Mouse (Mus musculus) left cerebral cortex, postnatal 14 days (tissue): ENCODE data around the gene Duoxa1. TPM values are rescaled to one million over a fixed set of nuclear protein-coding genes. Genes with fewer than 3 reads are reported as not detected.
"Not testable (repeated sequence)": the region's sequence is repeated elsewhere in the genome, so short reads cannot be mapped to it uniquely, and the experiment has no call there.

Source experiments
- DNase-seq, 2 experiments: peaks; one replicate each; pipeline ENCODE4 v3.0.0; 2021 to 2022; ENCODE audit warnings: low spot score in 2 of 2, mixed read lengths in 1 of 2
- intact Hi-C: fragments of 180-260 bp; cut with DNase I; formaldehyde crosslinking; loops from one replicate; pipeline ENCODE4 v1.15.1; 2025
- long read RNA-seq, 2 experiments: library from polyadenylated mRNA; stranded (forward); transcript quantifications; one replicate each; pipeline ENCODE4 v2.0.0; 2021
- total RNA-seq, 2 experiments: library from RNA; stranded (reverse); gene quantifications; 2 replicates each; pipeline ENCODE4 v1.2.3; 2021

Duoxa1 gene
- total RNA-seq: not detected
- long read RNA-seq, experiment 1: 0 reads
- long read RNA-seq, experiment 2: 0 reads

- intact Hi-C loops: loop anchor here (5.0 kb wide), 1 partner anchor 64 kb away; no protein-coding TSS in a partner anchor
Observed at GRCm38 (mm10) chr2:122313536-122313935, at the start of gene Duoxa1. Gene Duoxa1, minus strand, starts transcription at chr2:122313730.

GRCm38 (mm10) chr2:122362622-122363523 lies 49.3 kb upstream of the Duoxa1 start:
- no peak for DNase-seq
- intact Hi-C loops: no loop called here

More at GRCm38 (mm10) chr2:122313536-122313935, at the start of gene Duoxa1:
- DNase-seq: no peak

GRCm38 (mm10) chr2:122361868-122362621 lies 48.5 kb upstream of the Duoxa1 start:
- DNase-seq: no peak
- intact Hi-C loops: no loop called here

GRCm38 (mm10) chr2:122361181-122361580 lies 47.7 kb upstream of the Duoxa1 start:
- DNase-seq: no peak
- intact Hi-C loops: no loop called here

- no peak for DNase-seq
- intact Hi-C loops: no loop called here
Observed at GRCm38 (mm10) chr2:122360310-122360709, 46.8 kb upstream of the Duoxa1 start.

GRCm38 (mm10) chr2:122356187-122356586 lies 42.7 kb upstream of the Duoxa1 start:
- intact Hi-C loops: no loop called here
- DNase-seq: no peak

- DNase-seq: no peak
- intact Hi-C loops: no loop called here
Observed at GRCm38 (mm10) chr2:122355389-122355788, 41.9 kb upstream of the Duoxa1 start.

GRCm38 (mm10) chr2:122354191-122354929 lies 40.8 kb upstream of the Duoxa1 start:
- no peak for DNase-seq
- intact Hi-C loops: no loop called here

GRCm38 (mm10) chr2:122353765-122354164 lies 40.2 kb upstream of the Duoxa1 start:
- intact Hi-C loops: no loop called here
- DNase-seq: no peak

GRCm38 (mm10) chr2:122352992-122353391 lies 39.5 kb upstream of the Duoxa1 start:
- DNase-seq: no peak
- intact Hi-C loops: no loop called here

- intact Hi-C loops: no loop called here
- DNase-seq: peak; percentile 73 to 80
Observed at GRCm38 (mm10) chr2:122351931-122352329, 38.4 kb upstream of the Duoxa1 start.

- peak; percentile 67 to 81 for DNase-seq
- intact Hi-C loops: no loop called here
Observed at GRCm38 (mm10) chr2:122351156-122351930, 37.8 kb upstream of the Duoxa1 start.

- peak; percentile 36 to 54 for DNase-seq
- intact Hi-C loops: loop anchor here (2.0 kb wide), 1 partner anchor 20 kb away; the partner anchor contains the start of gene Shf
Observed at GRCm38 (mm10) chr2:122349136-122349785, 35.7 kb upstream of the Duoxa1 start.

GRCm38 (mm10) chr2:122348531-122349131 lies 35.1 kb upstream of the Duoxa1 start:
- intact Hi-C loops: loop anchor here (2.0 kb wide), 1 partner anchor 20 kb away; the partner anchor contains the start of gene Shf
- DNase-seq: peak; percentile 87 to 88

GRCm38 (mm10) chr2:122347257-122347656 lies 33.7 kb upstream of the Duoxa1 start:
- no peak for DNase-seq
- intact Hi-C loops: no loop called here

GRCm38 (mm10) chr2:122346164-122346563 lies 32.6 kb upstream of the Duoxa1 start:
- intact Hi-C loops, DNase-seq: not testable (repeated sequence)

- intact Hi-C loops: no loop called here
Observed at GRCm38 (mm10) chr2:122345106-122345893, 31.8 kb upstream of the Duoxa1 start.

More at GRCm38 (mm10) chr2:122345106-122345893, 31.8 kb upstream of the Duoxa1 start:
- DNase-seq: no peak
